Mouse (Mus musculus): ENCODE data around the gene Zmym5. TPM values are rescaled to one million over a fixed set of nuclear protein-coding genes. Genes with fewer than 3 reads are reported as not detected.
"Not testable (repeated sequence)": the region's sequence is repeated elsewhere in the genome, so short reads cannot be mapped to it uniquely, and the experiment has no call there.

The Zmym5 gene
- total RNA-seq, 1 experiment from 2014 or later: 30.7 TPM

- DNase-seq: peak; percentile 90
Observed at GRCm38 (mm10) chr14:56777360-56778136, 34.0 kb downstream of the Zmym5 start.

- DNase-seq: no peak
Observed at GRCm38 (mm10) chr14:56776571-56777238, 34.8 kb downstream of the Zmym5 start.

- no peak for DNase-seq
Observed at GRCm38 (mm10) chr14:56775416-56775815, 36.1 kb downstream of the Zmym5 start.

- DNase-seq: not testable (repeated sequence)
Observed at GRCm38 (mm10) chr14:56766438-56766837, 45.1 kb downstream of the Zmym5 start.

GRCm38 (mm10) chr14:56765117-56765516 lies 46.4 kb downstream of the Zmym5 start:
- not testable (repeated sequence) for DNase-seq

- no peak for DNase-seq
Observed at GRCm38 (mm10) chr14:56751282-56751681, 60.2 kb downstream of the Zmym5 start.

Other genes with a start within 250 kb of the Zmym5 start
- 8.7 and 9.5 TPM in 2 replicates for gene Cenpj, start 236.3 kb downstream of the Zmym5 start, total RNA-seq (2021)
- 25.5 and 26.7 TPM in 2 replicates for gene Parp4, start 236.1 kb downstream of the Zmym5 start, total RNA-seq (2021)
- 23.8 and 25.4 TPM in 2 replicates for gene Mphosph8, start 143.5 kb downstream of the Zmym5 start, total RNA-seq (2021)
- 31.2 and 39.2 TPM in 2 replicates for gene Pspc1, start 33.4 kb downstream of the Zmym5 start, total RNA-seq (2021)
- 53.1 and 58.6 TPM in 2 replicates for gene Zmym2, start 74.9 kb upstream of the Zmym5 start, total RNA-seq (2021)
- gene Gja3, start 246.4 kb upstream of the Zmym5 start, total RNA-seq (2021): not detected in 2 replicates

Data from adrenal gland, postnatal 14 days (tissue).